Mouse (Mus musculus): ENCODE results near the gene Col26a1.

DNA sequence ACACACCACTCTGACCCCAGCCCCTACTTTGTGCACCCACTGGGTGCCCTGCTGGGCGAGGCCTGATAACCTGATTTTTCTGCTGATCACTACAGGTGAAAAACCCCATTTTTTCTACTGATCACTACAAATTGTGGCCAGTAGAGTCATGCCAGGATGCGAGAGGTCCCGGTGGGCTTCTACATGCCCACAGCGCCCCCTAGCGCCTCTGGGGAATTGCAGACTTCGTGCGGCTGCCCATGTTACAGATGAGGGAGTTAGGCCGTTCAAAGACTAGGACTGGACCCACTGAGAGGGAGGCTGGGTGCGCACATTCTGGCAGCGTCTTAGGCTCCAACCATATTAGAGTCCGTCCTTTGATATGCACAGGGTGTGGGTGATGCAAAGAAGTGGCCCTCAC is 168.1 kb downstream of the Col26a1 start:
- TF ChIP-seq POLR2A (IDR thresholded peaks at IDR 0.05; ENCODE audit: insufficient read length, low read depth) (no peak), MYOD1 (IDR thresholded peaks at IDR 0.05; ENCODE audit: control insufficient read depth in 1 of 3, insufficient read length in 2 of 3, low read depth in 2 of 3) (no peak), MYOG (IDR thresholded peaks at IDR 0.05; ENCODE audit: control insufficient read depth in 1 of 3, insufficient read depth in 1 of 3, insufficient read length in 2 of 3, low read depth in 2 of 3) (no peak), E2F4 (IDR thresholded peaks at IDR 0.05; ENCODE audit: insufficient read depth) (no peak), MAX (IDR thresholded peaks at IDR 0.05; ENCODE audit: low read depth) (no peak), TCF12 (IDR thresholded peaks at IDR 0.05; ENCODE audit: insufficient read depth, poor library complexity, severe bottlenecking) (no peak), CEBPB (IDR thresholded peaks at IDR 0.05; ENCODE audit: insufficient read depth, poor library complexity, severe bottlenecking) (no peak), USF1 (IDR thresholded peaks at IDR 0.05; ENCODE audit: low read depth) (no peak), SRF (IDR thresholded peaks at IDR 0.05; ENCODE audit: control insufficient read depth, insufficient read length, low read depth) (no peak)

Data from myocyte (in vitro differentiated cells).